25 mouse cellular contexts compared by ENCODE assay signal in genomic region chr19:17958440-17958839, GRCm38 (mm10).
DNase-seq lines count a peak whose midpoint lies in the region; ATAC-seq and TF ChIP-seq lines count a peak whose summit lies in the region.
"Had no signal": no experiment of that assay in that cellular context is flagged by ENCODE, and none has a peak within 500 bp of the region (broad histone marks: within the 10 kb centered on the region; RNA-seq: fewer than 3 reads in every experiment).

No protein-coding gene starts in this region.

- H3K9me3 ChIP-seq in hindbrain, embryonic 11.5 days (ENCODE audit: control insufficient read depth, low read length), result no peaks in the 10 kb centered on the region
- H3K9me3 ChIP-seq in hindbrain, embryonic 10.5 days, result no peaks in the 10 kb centered on the region
- H3K9me3 ChIP-seq in midbrain, postnatal 0 days (ENCODE audit: low read length), result no peaks in the 10 kb centered on the region
- H3K9me3 ChIP-seq in midbrain, embryonic 11.5 days (ENCODE audit: control insufficient read depth, low read length), result no peaks in the 10 kb centered on the region
- H3K9me3 ChIP-seq in intestine, embryonic 16.5 days (ENCODE audit: control insufficient read depth, low read length), result no peaks in the 10 kb centered on the region
- H3K9me3 ChIP-seq: embryonic facial prominence, embryonic 13.5 days; heart, embryonic 15.5 days; limb, embryonic 12.5 days; midbrain, embryonic 10.5 days had no signal

- no peak; the same call in 1 of the 2 replicates for ATAC-seq in hindbrain, embryonic 11.5 days (ENCODE audit: low FRiP score)
- ATAC-seq in midbrain, postnatal 0 days (ENCODE audit: low FRiP score), result no peak; the same call in 1 of the 2 replicates
- ATAC-seq in midbrain, embryonic 11.5 days (ENCODE audit: low FRiP score), result no peak
- no peak for ATAC-seq in intestine, embryonic 16.5 days
- ATAC-seq: liver, postnatal 0 days; lung, postnatal 0 days; Patski had no signal

- no peak overlapping the region for H3K9ac ChIP-seq in hindbrain, embryonic 11.5 days (ENCODE audit: low read depth, low read length)
- H3K9ac ChIP-seq in midbrain, postnatal 0 days (replicated peaks; ENCODE audit: low read length, poor library complexity, severe bottlenecking), result no peak overlapping the region
- H3K9ac ChIP-seq in midbrain, embryonic 11.5 days (ENCODE audit: low read length), result no peak overlapping the region
- H3K9ac ChIP-seq in intestine, embryonic 16.5 days (ENCODE audit: low read depth, low read length), result no peak overlapping the region
- H3K9ac ChIP-seq: embryonic facial prominence, embryonic 13.5 days; heart, embryonic 15.5 days; limb, embryonic 12.5 days; liver, postnatal 0 days had no signal

- no peak overlapping the region for H3K4me3 ChIP-seq in hindbrain, embryonic 11.5 days (ENCODE audit: low read depth, low read length)
- no peak overlapping the region for H3K4me3 ChIP-seq in hindbrain, embryonic 10.5 days
- no peak overlapping the region for H3K4me3 ChIP-seq in midbrain, postnatal 0 days (ENCODE audit: low read depth, low read length)
- no peak overlapping the region for H3K4me3 ChIP-seq in midbrain, embryonic 11.5 days (ENCODE audit: low read depth, low read length)
- H3K4me3 ChIP-seq in intestine, embryonic 16.5 days (ENCODE audit: low read length), result no peak overlapping the region
- H3K4me3 ChIP-seq: embryonic facial prominence, embryonic 13.5 days; erythroblast, embryonic 14.5 days; gastrocnemius, adult 2 months; heart, embryonic 15.5 days; limb, embryonic 12.5 days; midbrain, embryonic 10.5 days had no signal

- H3K36me3 ChIP-seq in hindbrain, embryonic 11.5 days (ENCODE audit: control insufficient read depth, insufficient read depth, low read length), result no peaks in the 10 kb centered on the region
- no peaks in the 10 kb centered on the region for H3K36me3 ChIP-seq in hindbrain, embryonic 10.5 days
- H3K36me3 ChIP-seq in midbrain, postnatal 0 days (ENCODE audit: insufficient read depth, low read length), result no peaks in the 10 kb centered on the region
- no peaks in the 10 kb centered on the region for H3K36me3 ChIP-seq in midbrain, embryonic 11.5 days (ENCODE audit: control insufficient read depth, insufficient read depth, low read length)
- no peaks in the 10 kb centered on the region for H3K36me3 ChIP-seq in intestine, embryonic 16.5 days (ENCODE audit: control insufficient read depth, insufficient read depth, low read length)
- H3K36me3 ChIP-seq: embryonic facial prominence, embryonic 13.5 days; heart, embryonic 15.5 days; limb, embryonic 12.5 days; midbrain, embryonic 10.5 days had no signal

- H3K27me3 ChIP-seq in hindbrain, embryonic 11.5 days (ENCODE audit: control insufficient read depth, insufficient read depth, low read length), result no peaks in the 10 kb centered on the region
- H3K27me3 ChIP-seq in hindbrain, embryonic 10.5 days (ENCODE audit: insufficient read depth, poor library complexity, severe bottlenecking), result no peaks in the 10 kb centered on the region
- no peaks in the 10 kb centered on the region for H3K27me3 ChIP-seq in midbrain, postnatal 0 days (ENCODE audit: insufficient read depth, low read length)
- no peaks in the 10 kb centered on the region for H3K27me3 ChIP-seq in midbrain, embryonic 11.5 days (ENCODE audit: control insufficient read depth, insufficient read depth, low read length)
- H3K27me3 ChIP-seq in intestine, embryonic 16.5 days (replicated peaks; ENCODE audit: control insufficient read depth, insufficient read depth, low read length), result no peaks in the 10 kb centered on the region
- H3K27me3 ChIP-seq: embryonic facial prominence, embryonic 13.5 days; heart, embryonic 15.5 days; limb, embryonic 12.5 days; Patski had no signal

- H3K4me1 ChIP-seq in hindbrain, embryonic 11.5 days (replicated peaks; ENCODE audit: control insufficient read depth, insufficient read depth, low read length), result no peaks in the 10 kb centered on the region
- H3K4me1 ChIP-seq in hindbrain, embryonic 10.5 days (replicated peaks), result no peaks in the 10 kb centered on the region
- no peaks in the 10 kb centered on the region for H3K4me1 ChIP-seq in midbrain, postnatal 0 days (ENCODE audit: insufficient read depth, low read length)
- no peaks in the 10 kb centered on the region for H3K4me1 ChIP-seq in midbrain, embryonic 11.5 days (ENCODE audit: control insufficient read depth, insufficient read depth, low read length)
- no peaks in the 10 kb centered on the region for H3K4me1 ChIP-seq in intestine, embryonic 16.5 days (ENCODE audit: control insufficient read depth, insufficient read depth, low read length)
- H3K4me1 ChIP-seq: embryonic facial prominence, embryonic 13.5 days; heart, embryonic 15.5 days; limb, embryonic 12.5 days; midbrain, embryonic 10.5 days had no signal

- no peak overlapping the region for H3K27ac ChIP-seq in hindbrain, embryonic 11.5 days (ENCODE audit: low read depth, low read length)
- H3K27ac ChIP-seq in hindbrain, embryonic 10.5 days, result no peak overlapping the region
- H3K27ac ChIP-seq in midbrain, postnatal 0 days (ENCODE audit: low read depth, low read length), result no peak overlapping the region
- H3K27ac ChIP-seq in midbrain, embryonic 11.5 days (ENCODE audit: low read depth, low read length), result no peak overlapping the region
- no peak overlapping the region for H3K27ac ChIP-seq in intestine, embryonic 16.5 days (ENCODE audit: low read length)
- H3K27ac ChIP-seq: embryonic facial prominence, embryonic 13.5 days; gastrocnemius, adult 2 months; heart, embryonic 15.5 days; limb, embryonic 12.5 days; macrophage; midbrain, embryonic 10.5 days had no signal

- TF ChIP-seq CTCF in midbrain, postnatal 0 days (IDR thresholded peaks at IDR 0.05), result no peak

- no peak overlapping the region for H3K4me2 ChIP-seq in hindbrain, embryonic 11.5 days (replicated peaks; ENCODE audit: low read depth, low read length)
- no peak overlapping the region for H3K4me2 ChIP-seq in midbrain, postnatal 0 days (ENCODE audit: low read depth, low read length, poor library complexity, severe bottlenecking)
- no peak overlapping the region for H3K4me2 ChIP-seq in midbrain, embryonic 11.5 days
- H3K4me2 ChIP-seq in intestine, embryonic 16.5 days (ENCODE audit: low read depth, low read length), result no peak overlapping the region
- H3K4me2 ChIP-seq: embryonic facial prominence, embryonic 13.5 days; heart, embryonic 15.5 days; limb, embryonic 12.5 days; liver, embryonic 11.5 days had no signal

- peak; percentile 13 for DNase-seq in embryo, embryonic 10 days (ENCODE audit: low spot score)
- no peak for DNase-seq in embryo, embryonic 10.5 days (ENCODE audit: low spot score)
- DNase-seq in hindbrain, embryonic 11.5 days (ENCODE audit: low spot score), result peak; percentile 3
- no peak for DNase-seq in hindbrain, embryonic 10.5 days (ENCODE audit: low spot score)
- peak; percentile 52 for DNase-seq in midbrain, postnatal 0 days (ENCODE audit: low spot score)
- no peak for DNase-seq in midbrain, embryonic 11.5 days (ENCODE audit: low spot score, missing footprints)
- DNase-seq: adrenal gland, postnatal 36 days; cerebellum, adult 11 months; gastrocnemius, adult 2 months; heart, postnatal 36 days; kidney, adult 18-20 months; kidney, postnatal 4 days; liver, postnatal 0 days; right cerebral cortex, postnatal 25 days; spleen, adult 18-20 months had no signal

Comparison
In these comparisons a context has a peak if more than half of its experiments do, and no peak if none do; other contexts are left out.
1. DNase-seq: peak in embryo, embryonic 10 days (single experiment), hindbrain, embryonic 11.5 days (single experiment) and midbrain, postnatal 0 days (single experiment); none in embryo, embryonic 10.5 days (single experiment), hindbrain, embryonic 10.5 days (single experiment) and midbrain, embryonic 11.5 days (single experiment).